Mouse (Mus musculus) C2C12 (cell line): Measurements from ENCODE around the gene Mroh2a. TPM values are rescaled to one million over a fixed set of nuclear protein-coding genes. Genes with fewer than 3 reads are reported as not detected.

Source experiments
- H3K27me3 ChIP-seq: one replicate; pipeline ENCODE4 v1.6.1; 2011; ENCODE audit not compliant: control insufficient read depth, insufficient read depth, insufficient read length
- H3K36me3 ChIP-seq: one replicate; pipeline ENCODE4 v1.6.1; 2011; ENCODE audit not compliant: control insufficient read depth, insufficient read depth
- H3K4me3 ChIP-seq: one replicate; pipeline ENCODE4 v1.5.1; 2011; ENCODE audit warnings: mild to moderate bottlenecking, control low read depth; ENCODE audit not compliant: poor library complexity, insufficient read depth, severe bottlenecking
- H3K79me2 ChIP-seq: one replicate; pipeline ENCODE4 v1.6.1; 2011; ENCODE audit not compliant: control insufficient read depth, insufficient read depth
- H3K79me3 ChIP-seq: one replicate; pipeline ENCODE4 v1.6.1; 2011; ENCODE audit warnings: low read depth, control low read depth
- H3ac ChIP-seq: one replicate; pipeline ENCODE3; 2011; ENCODE audit warnings: low read depth; ENCODE audit not compliant: control insufficient read depth, insufficient read length
- CEBPB ChIP-seq: IDR thresholded peaks from one replicate; pipeline ENCODE4 v1.6.1; 2011; ENCODE audit warnings: low read depth, mild to moderate bottlenecking, control low read depth, moderate library complexity
- CTCF ChIP-seq: IDR thresholded peaks from one replicate; pipeline ENCODE4 v1.5.1; 2011; ENCODE audit not compliant: control insufficient read depth, insufficient read depth, insufficient read length
- FOSL1 ChIP-seq: IDR thresholded peaks from one replicate; pipeline ENCODE4 v1.8.0; 2011; ENCODE audit warnings: mild to moderate bottlenecking, low read length; ENCODE audit not compliant: poor library complexity, insufficient read depth, severe bottlenecking
- MAX ChIP-seq: IDR thresholded peaks from one replicate; pipeline ENCODE4 v1.6.1; 2011; ENCODE audit warnings: mild to moderate bottlenecking, control low read depth
- MYOD1 ChIP-seq: IDR thresholded peaks from one replicate; pipeline ENCODE4 v1.6.1; 2011; ENCODE audit warnings: low read depth; ENCODE audit not compliant: control insufficient read depth, insufficient read length
- MYOG ChIP-seq: IDR thresholded peaks from one replicate; pipeline ENCODE4 v1.6.1; 2011; ENCODE audit not compliant: control insufficient read depth, insufficient read length; ENCODE audit errors: extremely low read depth
- USF1 ChIP-seq: IDR thresholded peaks from one replicate; pipeline ENCODE4 v1.6.1; 2011; ENCODE audit warnings: low read depth, mild to moderate bottlenecking, control low read depth, moderate library complexity
- polyA plus RNA-seq: library from polyadenylated mRNA; unstranded; fragments of >200 nt; fragmentation: generic; extraction: Trizol; gene quantifications from one replicate; pipeline ENCODE4 v1.2.1, GENCODE M21; 2012; ENCODE audit warnings: missing spikeins

The Mroh2a gene
- polyA plus RNA-seq, 1 experiment: 0.69 TPM

DNA sequence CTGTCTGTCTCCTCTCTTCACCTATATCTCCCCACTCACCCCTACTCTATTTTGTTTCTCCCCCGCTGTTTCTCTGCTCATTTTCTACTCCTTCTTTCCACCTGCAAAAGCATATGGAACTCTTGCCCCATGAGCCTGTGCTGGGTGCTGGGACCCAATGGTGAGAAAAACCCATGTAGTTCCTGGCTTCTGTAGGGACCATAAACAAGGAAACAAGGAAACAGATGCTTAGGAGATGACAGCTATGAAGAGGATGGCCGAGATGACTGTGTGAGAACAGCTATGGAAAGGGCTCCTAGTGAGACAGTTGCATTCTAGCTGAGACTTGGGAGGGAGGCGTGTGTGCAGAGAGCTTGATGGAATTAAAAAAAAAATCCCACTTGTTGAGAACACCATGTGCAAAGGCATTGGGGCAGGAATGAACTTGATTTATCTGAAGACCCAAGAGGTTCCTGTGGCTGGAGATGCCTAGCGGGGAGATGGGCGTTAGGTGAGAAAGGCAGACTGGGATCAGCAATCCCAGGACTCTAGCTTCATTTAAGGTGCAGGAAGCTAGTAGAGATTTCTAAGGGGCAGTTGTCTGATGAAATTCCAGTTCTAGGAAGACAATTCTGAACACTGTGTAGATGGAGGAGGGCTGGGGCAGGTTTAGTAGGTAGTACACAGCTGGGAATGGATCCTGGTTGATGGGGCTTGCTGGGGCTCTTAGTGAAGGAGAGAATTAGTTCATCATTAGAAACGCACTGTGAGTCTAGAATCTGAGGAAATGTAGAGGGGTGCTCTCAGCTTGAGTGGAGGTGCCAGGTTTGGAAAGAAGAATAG lies 4.4 kb downstream of the Mroh2a start:
- TF ChIP-seq CEBPB (no peak), CTCF (no peak), FOSL1 (no peak), MYOD1 (no peak), MYOG (no peak), USF1 (no peak), MAX (no peak)

DNA sequence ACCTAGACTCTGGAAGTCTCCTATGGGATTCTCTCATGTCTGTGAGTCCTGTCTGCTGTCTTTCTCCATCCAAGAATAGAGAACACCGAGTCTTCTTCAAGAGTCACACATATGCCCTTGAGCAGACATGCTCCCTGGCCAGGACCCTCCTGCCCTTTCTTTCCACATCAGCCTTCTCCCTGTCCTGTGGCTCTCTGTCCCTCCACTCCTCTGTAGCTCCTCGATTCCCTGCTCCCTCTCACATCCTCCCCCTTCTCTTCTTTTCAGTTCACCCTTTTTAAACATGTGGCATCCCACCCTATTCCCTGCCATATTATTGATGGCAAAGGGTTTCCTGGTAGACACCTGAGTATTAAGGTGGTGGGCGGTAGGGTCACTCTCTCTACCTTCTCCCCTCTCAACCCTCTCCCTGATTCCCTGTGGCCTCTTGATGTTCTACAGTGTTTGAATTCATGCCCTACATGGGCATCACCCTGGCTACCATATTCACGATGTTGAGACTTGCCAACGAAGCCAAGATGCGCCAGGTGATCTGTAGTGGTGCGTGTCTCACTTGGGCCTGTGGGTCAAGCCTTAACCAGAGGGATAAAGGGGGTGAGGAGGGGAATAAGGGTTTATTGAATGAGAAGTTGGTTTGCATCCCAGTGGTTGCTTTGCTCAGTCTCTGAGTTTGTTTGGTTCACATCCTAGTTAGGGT lies 5.2 kb downstream of the Mroh2a start:
- peaks cover 43% of the 10 kb centered on the region for H3K27me3 ChIP-seq
- no peak for TF ChIP-seq MYOG
- TF ChIP-seq FOSL1: no peak
- TF ChIP-seq CTCF: no peak
- TF ChIP-seq MYOD1: no peak
- no peak for TF ChIP-seq MAX
- no peak for TF ChIP-seq CEBPB
- no peak overlapping the region for H3K4me3 ChIP-seq
- no peak overlapping the region for H3ac ChIP-seq
- H3K79me3 ChIP-seq: no peaks in the 10 kb centered on the region
- no peaks in the 10 kb centered on the region for H3K36me3 ChIP-seq
- no peaks in the 10 kb centered on the region for H3K79me2 ChIP-seq

More for the DNA sequence above, 4.4 kb downstream of the Mroh2a start:
- Histone ChIP-seq H3K79me3 (no peaks in the 10 kb centered on the region), H3K27me3 (peaks cover 37% of the 10 kb centered on the region), H3K4me3 (no peak overlapping the region), H3K36me3 (no peaks in the 10 kb centered on the region), H3K79me2 (no peaks in the 10 kb centered on the region), H3ac (no peak overlapping the region)

DNA sequence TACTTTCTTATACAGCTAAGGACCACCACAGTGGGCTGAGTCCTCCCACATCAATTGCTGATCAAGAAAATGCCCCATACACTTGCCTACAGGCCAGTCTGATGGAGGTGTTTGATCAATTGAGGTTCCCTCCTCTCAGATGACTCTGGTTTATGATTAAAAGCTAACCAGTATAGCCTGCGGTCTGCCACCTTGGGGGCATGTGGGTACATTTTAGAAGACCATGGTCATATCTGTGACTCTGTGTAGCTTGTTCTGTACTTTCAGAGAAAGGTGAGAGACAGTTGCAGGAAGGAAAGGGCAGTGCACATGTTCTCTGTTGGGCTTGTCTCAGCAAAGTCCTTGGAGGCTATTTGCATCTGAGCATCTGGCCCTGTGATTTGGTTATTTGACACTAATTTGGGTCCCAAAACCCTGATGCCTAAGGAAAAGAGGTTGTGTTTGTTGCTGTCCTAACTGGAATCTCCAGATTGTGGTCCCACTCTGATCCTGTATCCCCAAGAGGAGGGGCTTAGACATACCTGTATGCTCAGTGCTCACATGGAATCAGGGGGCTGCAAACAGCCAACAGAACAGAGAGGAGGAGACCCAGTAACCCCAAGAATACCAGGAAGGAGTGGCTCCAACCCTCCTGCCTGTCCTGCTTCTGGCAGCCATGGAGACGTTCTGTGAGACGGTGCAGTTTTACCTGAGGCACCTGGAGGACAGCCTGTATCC lies 6.0 kb downstream of the Mroh2a start:
- H3K79me2 ChIP-seq: no peaks in the 10 kb centered on the region
- H3K27me3 ChIP-seq: peaks cover 46% of the 10 kb centered on the region
- no peak overlapping the region for H3K4me3 ChIP-seq
- H3K79me3 ChIP-seq: no peaks in the 10 kb centered on the region
- TF ChIP-seq USF1: no peak
- TF ChIP-seq MYOG: no peak
- TF ChIP-seq MYOD1: no peak
- no peak for TF ChIP-seq MAX
- no peak for TF ChIP-seq CTCF
- no peak overlapping the region for H3ac ChIP-seq
- H3K36me3 ChIP-seq: no peaks in the 10 kb centered on the region

DNA sequence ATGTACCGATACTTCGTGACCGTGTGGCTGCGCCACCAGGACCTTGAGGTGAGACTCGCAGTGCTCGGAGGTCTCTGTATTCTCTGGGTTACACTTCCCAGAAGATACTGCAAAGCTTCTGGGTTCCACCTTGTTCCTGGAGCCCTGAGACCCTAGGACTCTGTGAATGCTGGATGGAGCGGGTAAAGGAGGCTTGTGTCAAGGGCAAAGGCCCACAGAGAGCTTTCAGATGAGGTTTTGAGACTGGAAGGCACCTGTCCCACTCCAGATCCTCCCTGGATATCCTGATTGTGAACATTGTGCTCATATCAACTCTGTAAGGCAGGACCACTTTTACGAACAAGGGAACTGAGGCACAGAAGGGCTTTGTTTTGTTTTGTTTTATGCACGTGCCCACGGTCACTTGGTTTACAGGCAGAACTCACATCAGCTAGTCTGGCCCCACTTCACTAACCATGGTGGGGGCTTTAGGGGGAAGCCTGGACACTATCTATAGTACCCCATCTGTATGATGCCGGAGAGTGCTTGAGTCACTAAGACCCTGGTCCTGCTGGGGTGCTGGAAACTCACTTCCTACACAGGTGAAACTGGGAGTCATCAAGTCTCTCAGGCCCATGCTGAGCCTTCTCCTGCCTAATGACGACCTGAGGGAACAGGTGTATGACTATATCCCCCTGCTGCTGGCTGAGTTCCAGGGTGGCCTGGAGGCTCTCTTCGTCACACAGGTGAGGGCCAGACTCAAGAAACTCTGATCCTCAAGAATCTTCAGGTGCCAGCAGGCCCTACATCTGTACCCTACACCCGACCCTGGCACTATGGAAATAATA lies 6.8 kb downstream of the Mroh2a start:
- H3K79me3 ChIP-seq: no peaks in the 10 kb centered on the region
- H3K36me3 ChIP-seq: no peaks in the 10 kb centered on the region
- H3K79me2 ChIP-seq: no peaks in the 10 kb centered on the region
- no peak overlapping the region for H3ac ChIP-seq
- no peak overlapping the region for H3K4me3 ChIP-seq
- H3K27me3 ChIP-seq: peaks cover 48% of the 10 kb centered on the region
- TF ChIP-seq FOSL1: no peak
- TF ChIP-seq MYOG: no peak
- TF ChIP-seq CEBPB: no peak
- TF ChIP-seq MAX: no peak
- no peak for TF ChIP-seq MYOD1
- TF ChIP-seq CTCF: no peak
- TF ChIP-seq USF1: no peak

DNA sequence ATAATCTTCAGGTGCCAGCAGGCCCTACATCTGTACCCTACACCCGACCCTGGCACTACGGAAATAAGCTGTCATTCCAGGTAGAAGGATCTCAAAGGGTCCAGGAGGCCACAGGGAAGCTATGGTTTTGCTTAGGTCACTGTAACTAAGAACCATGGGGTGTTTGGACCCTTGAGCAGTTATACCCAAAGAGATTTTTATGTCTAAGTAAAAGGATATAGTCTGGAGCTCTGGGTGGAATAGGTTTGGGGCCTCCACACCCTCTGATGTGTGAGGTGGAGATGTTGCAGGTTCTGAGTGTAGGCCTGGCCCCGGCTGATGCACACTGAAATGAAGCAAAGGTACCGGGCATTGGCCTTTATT lies 7.4 kb downstream of the Mroh2a start:
- no peaks in the 10 kb centered on the region for H3K79me2 ChIP-seq
- no peak overlapping the region for H3ac ChIP-seq
- H3K36me3 ChIP-seq: no peaks in the 10 kb centered on the region
- H3K4me3 ChIP-seq: no peak overlapping the region
- no peaks in the 10 kb centered on the region for H3K79me3 ChIP-seq
- H3K27me3 ChIP-seq: peaks cover 54% of the 10 kb centered on the region
- TF ChIP-seq CTCF (no peak), CEBPB (no peak), MYOG (no peak), FOSL1 (no peak), USF1 (no peak), MAX (no peak), MYOD1 (no peak)
